Mouse (Mus musculus): ENCODE data around the gene Camkmt.
A peak's percentile ranks its signal among the peaks of the same experiment; 100 is the strongest.

The Camkmt gene

DNA sequence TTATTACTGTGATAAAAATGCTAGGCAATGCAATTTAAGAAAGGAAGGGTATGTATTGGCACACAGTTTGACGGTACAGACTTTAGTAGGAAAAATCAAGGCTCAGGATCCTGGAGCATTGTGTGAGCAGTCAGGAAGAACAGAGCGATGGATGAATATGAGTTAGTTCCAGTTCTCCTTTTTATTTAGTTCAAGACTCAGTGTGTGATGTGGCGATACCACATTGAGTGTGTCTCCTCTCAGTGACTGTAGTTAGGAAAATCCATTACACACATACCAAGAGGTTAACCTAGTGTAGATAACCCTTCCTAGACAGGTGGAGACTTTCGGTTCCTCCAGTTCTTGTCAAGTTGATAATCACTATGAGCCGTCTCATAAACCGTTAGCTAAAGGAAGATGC is 1.4 kb downstream of the Camkmt start:
- no peak for DNase-seq

DNA sequence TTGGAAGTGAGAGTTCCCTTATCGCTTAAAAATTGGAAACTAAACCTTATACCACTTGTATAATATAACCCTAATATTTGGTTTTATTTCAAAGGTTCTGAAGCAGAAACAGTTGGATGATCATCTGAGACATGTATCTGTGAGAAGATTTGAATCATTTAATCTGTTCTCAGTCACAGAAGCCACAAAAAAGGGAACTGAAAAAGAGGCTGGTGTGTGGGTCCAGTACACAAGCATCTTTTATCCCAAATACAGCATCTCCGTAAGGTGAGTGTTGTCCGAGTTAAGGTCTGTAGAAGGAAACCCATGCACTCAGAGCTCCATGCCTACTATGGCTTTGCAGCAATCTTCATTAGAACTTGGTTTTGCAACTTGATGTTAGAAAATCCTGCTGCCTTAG is 6.0 kb downstream of the Camkmt start:
- no peak for DNase-seq

GRCm38 (mm10) chr17:85098677-85099323 is 8.4 kb downstream of the Camkmt start:
- no peak for DNase-seq

DNA sequence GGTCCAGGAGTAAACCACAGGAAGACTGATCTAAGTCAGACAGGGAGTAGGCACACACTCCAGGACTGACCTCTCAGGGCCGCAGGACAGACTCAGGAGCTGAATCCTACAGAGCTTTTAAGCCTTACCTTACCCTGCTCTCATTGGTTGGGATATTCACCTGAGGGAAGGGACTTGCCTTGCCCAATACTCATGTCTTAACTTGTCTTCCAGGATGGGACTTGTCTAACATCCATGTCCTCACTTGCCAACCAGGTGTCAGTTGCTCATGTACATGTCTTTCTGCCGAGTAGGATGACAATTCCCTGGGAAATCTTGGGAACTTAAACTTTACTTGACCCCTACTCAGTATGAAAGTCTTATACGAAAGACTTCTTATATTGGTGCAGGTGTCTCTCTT is 9.9 kb downstream of the Camkmt start:
- DNase-seq = no peak

- DNase-seq = no peak
These were observed 11.4 kb downstream of the Camkmt start for GRCm38 (mm10) chr17:85101751-85102150.

DNA sequence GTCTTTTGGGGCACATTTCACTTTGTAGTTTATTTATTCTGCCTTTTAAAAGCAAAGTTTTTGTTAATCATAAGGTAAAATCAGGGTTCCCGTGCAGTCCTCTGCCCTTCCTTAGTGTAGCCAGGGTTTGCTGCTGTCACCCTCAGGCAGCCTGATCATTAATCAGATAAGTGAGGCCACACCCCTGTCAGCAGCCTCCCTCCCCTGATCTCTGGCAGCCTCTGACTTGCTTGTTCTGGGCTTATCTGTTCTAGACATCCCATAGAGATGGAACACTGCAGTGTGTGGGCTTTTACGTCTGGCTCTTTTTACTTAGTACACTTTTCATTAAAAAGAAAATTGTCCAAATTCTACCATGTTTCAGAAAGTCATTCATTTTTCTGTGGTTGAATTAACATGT is 13.0 kb downstream of the Camkmt start:
- no peak for DNase-seq

DNA sequence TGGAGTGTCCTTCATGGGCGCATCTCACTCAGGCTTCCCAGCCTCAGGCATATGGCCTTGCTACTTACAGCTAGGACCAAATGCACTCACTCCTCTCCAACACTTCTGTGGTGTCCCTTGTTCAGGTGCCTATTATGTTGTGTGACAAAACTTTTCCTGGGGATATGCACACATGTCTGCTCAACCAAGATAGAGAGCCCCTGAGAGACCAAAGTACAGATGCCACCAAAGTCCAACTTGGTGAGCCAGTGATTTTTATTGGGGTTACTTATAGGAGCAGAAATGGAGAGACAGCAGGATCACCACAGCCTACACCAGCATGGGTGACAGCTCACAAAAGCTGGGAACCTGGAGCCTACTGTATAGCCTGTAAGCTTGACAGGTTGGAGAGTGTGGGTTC is 20.3 kb downstream of the Camkmt start:
- DNase-seq = no peak

- no peak for DNase-seq
These were observed 23.1 kb downstream of the Camkmt start for GRCm38 (mm10) chr17:85113441-85113840.

DNA sequence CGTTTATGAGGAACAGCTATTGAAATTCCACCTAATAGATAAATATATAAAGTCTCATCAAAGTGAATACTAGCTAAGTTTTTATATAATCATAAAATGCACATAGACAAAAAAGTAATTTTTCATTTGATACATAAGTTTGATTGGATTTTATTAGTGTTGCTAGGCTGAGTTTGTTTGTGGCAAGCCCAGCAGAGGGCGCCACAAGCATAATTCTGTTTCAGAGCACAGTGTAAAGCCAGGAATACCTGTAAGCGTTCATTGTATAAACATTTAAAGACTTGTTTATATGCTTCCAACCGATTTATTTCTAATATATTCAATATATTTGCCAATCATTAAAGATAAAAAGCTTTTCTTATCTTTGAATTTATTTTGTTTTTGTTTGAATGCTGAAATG is 26.3 kb downstream of the Camkmt start:
- DNase-seq = peak; percentile 60

- DNase-seq = no peak
These were observed 48.0 kb downstream of the Camkmt start for GRCm38 (mm10) chr17:85138393-85138792.

- no peak for DNase-seq
These were observed 51.3 kb downstream of the Camkmt start for GRCm38 (mm10) chr17:85141621-85142020.

DNA sequence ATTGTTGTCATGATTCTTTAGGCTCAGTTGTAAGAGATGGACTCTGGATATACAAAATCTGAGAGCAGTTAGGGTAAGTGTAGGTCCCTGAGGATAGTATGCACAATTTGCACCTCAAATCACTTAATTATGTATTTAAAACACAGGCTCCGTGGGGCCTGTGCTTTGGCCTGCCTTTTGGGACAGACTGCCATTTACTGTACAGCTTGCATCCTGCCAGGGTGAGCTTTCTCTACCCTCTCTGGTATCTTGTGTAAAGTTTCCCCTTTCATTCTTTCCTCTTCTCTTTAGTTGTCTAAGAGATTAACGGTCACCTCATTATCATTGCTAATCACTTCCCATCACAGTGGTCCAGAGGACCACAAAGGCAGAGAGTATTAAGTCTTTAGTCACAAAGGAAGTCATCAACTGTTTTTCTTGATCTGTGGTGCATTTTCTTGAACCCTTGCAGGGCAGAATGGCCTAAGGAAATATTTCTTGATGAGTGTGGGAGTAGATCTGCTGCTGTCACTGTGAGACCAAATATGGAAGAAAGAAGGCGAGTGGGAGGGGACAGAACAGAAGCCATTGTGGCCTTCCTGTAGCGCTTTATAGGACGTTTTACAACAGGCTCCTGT is 52.3 kb downstream of the Camkmt start:
- DNase-seq = no peak

GRCm38 (mm10) chr17:85144141-85144540 is 53.8 kb downstream of the Camkmt start:
- DNase-seq = no peak

- no peak for DNase-seq
These were observed 58.0 kb downstream of the Camkmt start for GRCm38 (mm10) chr17:85148348-85148747.

DNA sequence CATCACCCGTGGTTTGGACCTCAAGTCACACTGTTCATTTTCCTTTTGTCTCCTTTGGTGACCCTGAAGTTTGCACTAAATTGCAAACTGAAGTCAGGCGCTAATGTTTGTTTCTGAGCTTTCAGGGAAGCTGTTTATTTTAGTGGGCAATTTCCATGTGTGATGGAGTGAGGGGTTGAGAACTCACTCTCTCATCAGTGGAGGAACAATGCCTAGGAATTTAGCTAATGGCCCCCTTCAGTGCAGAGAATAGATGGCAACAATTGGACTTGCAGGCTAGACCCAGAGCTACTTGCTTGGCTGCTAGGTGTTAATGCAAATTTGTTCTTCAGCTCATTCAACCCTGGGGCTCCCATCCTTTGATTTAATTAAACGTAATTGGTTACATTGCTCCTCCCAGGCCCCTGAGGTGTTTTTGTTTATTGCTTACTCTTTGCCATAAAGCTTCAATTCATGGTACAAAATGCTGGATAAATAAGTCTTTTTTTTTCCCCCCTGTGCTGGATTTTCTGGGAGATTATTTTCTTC is 58.9 kb downstream of the Camkmt start:
- DNase-seq = no peak

DNA sequence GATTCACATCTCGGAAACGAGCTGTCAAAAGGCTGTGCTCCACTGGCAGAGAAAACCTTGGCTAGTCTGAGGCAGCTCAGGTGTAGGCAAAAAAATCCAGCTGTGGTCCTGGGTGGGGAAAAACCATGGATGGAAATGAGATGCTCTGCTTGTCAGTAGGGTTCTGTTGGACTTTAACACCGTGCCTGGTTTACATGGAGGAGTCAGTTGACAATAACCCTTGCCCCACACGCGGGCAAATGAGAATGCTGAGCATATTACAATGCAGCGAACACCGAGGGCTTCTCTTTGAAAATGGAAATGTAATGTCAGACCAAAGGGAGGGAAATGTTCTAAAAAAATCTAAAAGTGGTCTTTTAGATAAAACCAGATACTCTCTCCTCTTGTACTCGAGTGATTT is 60.9 kb downstream of the Camkmt start:
- no peak for DNase-seq

- DNase-seq = no peak
These were observed 67.8 kb downstream of the Camkmt start for GRCm38 (mm10) chr17:85158202-85158601.

GRCm38 (mm10) chr17:85159526-85159925 is 69.2 kb downstream of the Camkmt start:
- DNase-seq = no peak

DNA sequence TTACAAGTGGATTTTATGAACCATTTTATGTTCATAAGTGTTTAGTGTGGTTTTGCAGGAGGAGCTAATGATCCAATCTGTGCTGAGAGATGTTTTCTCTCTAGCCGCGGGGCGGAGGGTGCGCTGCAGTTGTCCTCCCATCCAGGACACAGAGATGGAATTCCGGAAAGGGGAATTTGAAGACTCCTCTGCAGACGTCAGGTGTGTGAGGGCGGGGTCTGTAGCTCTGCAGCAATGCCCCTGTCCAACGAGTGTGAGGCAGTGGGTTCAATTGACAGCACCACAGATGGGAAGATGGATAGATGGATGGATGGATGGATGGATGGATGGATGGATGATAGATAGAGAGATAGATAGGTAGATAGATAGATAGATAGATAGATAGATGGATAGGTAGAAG is 70.4 kb downstream of the Camkmt start:
- DNase-seq = no peak

DNA sequence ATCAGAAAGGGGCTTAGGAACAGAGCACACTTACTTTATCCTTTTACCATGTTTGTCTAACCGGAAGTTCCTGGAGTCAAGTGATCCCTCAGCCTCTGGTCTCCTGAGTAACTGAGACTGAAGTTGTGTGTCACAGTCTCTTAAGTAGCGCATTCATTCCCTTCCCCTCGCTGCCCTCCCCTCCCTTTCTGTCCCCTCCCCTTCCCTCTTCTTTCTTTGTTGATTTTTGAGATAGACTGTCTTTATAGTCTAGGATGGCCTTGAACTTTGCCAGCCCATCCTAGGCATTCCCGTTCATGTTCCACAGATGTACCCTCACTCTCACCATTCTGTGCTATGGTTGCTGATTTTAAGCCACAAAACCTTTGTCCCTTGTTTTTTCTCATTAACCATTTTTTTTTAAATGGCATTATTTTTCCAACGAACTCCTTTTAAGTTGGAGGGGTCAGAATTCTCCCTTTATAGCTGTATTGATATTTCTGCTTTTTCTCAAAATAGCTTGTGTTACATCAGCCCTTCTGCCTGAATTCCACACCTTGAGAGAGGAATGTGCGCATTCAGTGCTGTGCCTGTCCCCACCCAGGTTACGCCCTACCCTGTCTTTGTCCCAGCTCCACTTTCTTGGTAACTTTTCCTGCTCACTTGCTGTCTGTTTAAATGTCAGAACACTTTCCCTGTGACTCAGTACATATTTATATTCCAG is 72.4 kb downstream of the Camkmt start:
- no peak for DNase-seq

DNA sequence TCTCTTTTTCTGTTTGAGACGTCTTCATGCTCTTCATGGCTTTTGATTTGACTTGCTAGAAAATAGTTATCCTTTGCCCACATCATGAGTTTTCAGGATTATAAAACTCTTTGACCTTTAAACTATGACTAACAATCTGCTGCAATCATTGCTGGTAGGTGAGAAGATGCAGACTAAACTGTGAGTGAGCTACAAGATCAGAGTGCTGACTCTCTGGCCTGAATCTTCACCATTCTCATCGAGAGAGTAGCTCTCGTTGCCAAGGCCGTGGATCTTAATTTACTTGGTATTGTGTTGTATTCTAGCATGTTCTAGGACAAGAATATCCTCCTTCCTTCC is 72.9 kb downstream of the Camkmt start:
- no peak for DNase-seq

DNA sequence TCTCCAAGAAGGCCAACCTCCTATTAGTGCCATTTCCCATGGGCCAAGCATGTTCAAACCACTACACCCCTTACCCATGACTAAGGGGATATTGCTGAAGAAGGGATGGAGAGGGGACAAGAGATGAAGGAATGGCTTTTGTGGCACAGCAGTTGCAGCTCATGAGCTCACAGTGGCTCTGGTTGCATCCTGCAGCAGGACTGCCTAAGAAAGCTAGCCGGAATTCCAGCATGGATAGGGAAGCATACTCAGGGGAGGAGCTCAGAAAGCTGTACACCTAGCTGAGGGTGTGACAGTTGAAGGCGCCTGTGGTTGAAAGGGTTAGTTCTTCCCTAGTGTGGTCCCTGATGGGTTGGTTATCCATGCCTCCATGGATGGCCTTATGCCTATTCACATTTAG is 78.4 kb downstream of the Camkmt start:
- DNase-seq = no peak

- no peak for DNase-seq
These were observed 80.3 kb downstream of the Camkmt start for GRCm38 (mm10) chr17:85170541-85171255.

GRCm38 (mm10) chr17:85171951-85172350 is 81.6 kb downstream of the Camkmt start:
- DNase-seq = no peak

Data from right cerebral cortex, postnatal 25 days (tissue).